Mouse (Mus musculus) heart, adult 2 months (tissue): ENCODE data around the gene Syp. TPM values are rescaled to one million over a fixed set of nuclear protein-coding genes. Genes with fewer than 3 reads are reported as not detected.

Source experiments
- DNase-seq, 2 experiments: peaks; one replicate each; pipeline ENCODE4 v3.0.0; 2021
- H3K27ac ChIP-seq: fragments of 200-600 bp; 2 replicates; pipeline ENCODE4 v1.8.1; 2022
- H3K27me3 ChIP-seq: fragments of 200-500 bp; 2 replicates; pipeline ENCODE4 v1.6.1; 2012; ENCODE audit warnings: mild to moderate bottlenecking, low read length, inconsistent platforms, mixed read lengths; ENCODE audit not compliant: control insufficient read depth, insufficient read depth
- H3K36me3 ChIP-seq: fragments of 200-500 bp; 2 replicates; pipeline ENCODE4 v1.6.1; 2012; ENCODE audit warnings: low read length, inconsistent platforms; ENCODE audit not compliant: control insufficient read depth, insufficient read depth
- H3K4me1 ChIP-seq: fragments of 200-500 bp; 2 replicates; pipeline ENCODE4 v1.6.1; 2011; ENCODE audit warnings: low read length; ENCODE audit not compliant: control insufficient read depth, insufficient read depth
- H3K4me3 ChIP-seq: fragments of 200-600 bp; 2 replicates; pipeline ENCODE4 v1.8.1; 2022
- H3K79me2 ChIP-seq: fragments of 200-500 bp; replicated peaks from 2 replicates; pipeline ENCODE4 v1.6.1; 2012; ENCODE audit warnings: mild to moderate bottlenecking, inconsistent platforms, low read length, moderate library complexity, mixed read lengths; ENCODE audit not compliant: control insufficient read depth, insufficient read depth
- H3K9ac ChIP-seq: fragments of 200-500 bp; 2 replicates; pipeline ENCODE4 v1.6.1; 2012; ENCODE audit warnings: low read depth, mild to moderate bottlenecking, control low read depth, inconsistent platforms, low read length, mixed read lengths
- CTCF ChIP-seq: fragments of 200-600 bp; IDR thresholded peaks from 2 replicates; pipeline ENCODE4 v1.8.1; 2022; ENCODE audit warnings: antibody characterized with exemption, mild to moderate bottlenecking, moderate library complexity
- EP300 ChIP-seq: fragments of 200-500 bp; IDR thresholded peaks from 2 replicates; pipeline ENCODE4 v1.6.1; 2011; ENCODE audit warnings: low read depth, low read length, control low read depth; ENCODE audit not compliant: insufficient read depth
- POLR2A ChIP-seq: fragments of 200-500 bp; IDR thresholded peaks from 2 replicates; pipeline ENCODE4 v1.6.1; 2011; ENCODE audit warnings: mild to moderate bottlenecking, low read depth, low read length, control low read depth; ENCODE audit not compliant: insufficient read depth
- WGBS: fragments of 180-500 bp; shearing (Covaris S2); methylation state at CpG from one replicate; pipeline ENCODE4 v1.1.7; 2018; 5-methylcytosine and 5-hydroxymethylcytosine counted together
- intact Hi-C: fragments of 180-260 bp; cut with DNase I; formaldehyde crosslinking; loops from one replicate; pipeline ENCODE4 v1.15.1; 2025
- polyA plus RNA-seq: library from polyadenylated mRNA; depleted of rRNA; stranded (reverse); fragments of >200 nt; gene quantifications from 2 replicates; pipeline ENCODE4 v1.2.3, GENCODE M21; 2012; rRNA removed
- total RNA-seq, 2 experiments: library from RNA; stranded (reverse); gene quantifications; 2 replicates each; pipeline ENCODE4 v1.2.3; 2021

The Syp gene
- total and polyA plus RNA-seq, 3 experiments, result 2.6 to 4.2 (median 3.4) TPM

DNA sequence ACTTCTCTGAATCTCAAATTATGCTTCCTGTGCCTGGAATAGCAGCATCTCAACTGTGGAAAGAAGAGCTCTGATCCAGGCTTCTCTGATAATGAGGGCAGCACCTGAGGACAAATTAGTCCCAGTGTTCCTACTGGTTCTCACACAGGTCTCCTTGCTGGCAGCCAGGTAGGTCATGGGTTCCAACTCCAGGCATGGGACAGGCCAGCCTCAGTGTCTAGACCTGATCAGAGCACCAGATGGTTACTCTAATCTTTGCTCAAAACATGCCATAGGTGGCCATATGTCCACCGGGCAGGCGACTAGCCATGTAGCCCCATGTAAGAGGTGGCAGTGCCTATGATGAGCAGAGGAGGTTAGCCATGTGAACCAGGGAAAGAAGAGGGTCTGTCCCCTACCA is 50.0 kb downstream of the Syp start:
- TF ChIP-seq CTCF (no peak), POLR2A (no peak), EP300 (no peak)

DNA sequence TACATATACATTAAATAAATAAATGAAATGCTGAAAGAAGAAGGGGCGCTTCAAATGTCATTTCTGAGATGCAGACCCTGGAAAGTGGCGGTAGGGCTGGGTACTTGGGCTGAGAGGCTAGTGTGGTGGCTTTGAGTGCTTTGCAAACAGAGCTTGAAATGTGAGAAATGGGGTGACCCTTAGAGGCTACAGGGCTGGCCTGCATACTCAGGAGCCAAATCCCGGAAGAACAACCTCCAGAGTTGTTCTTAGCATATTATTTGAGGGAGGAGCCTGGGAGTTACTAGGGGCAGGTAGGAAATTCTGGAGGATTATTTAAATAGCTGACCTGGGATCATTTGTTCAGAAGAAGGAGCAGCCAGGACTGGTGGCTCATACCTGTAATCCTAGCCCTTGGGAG is 52.2 kb downstream of the Syp start:
- H3K27ac ChIP-seq, result no peak overlapping the region
- 72% methylated on average over 3 of the region's 3 CpGs for WGBS

More for the DNA sequence above, 50.0 kb downstream of the Syp start:
- Histone ChIP-seq H3K36me3 (no peaks in the 10 kb centered on the region), H3K4me3 (no peak overlapping the region), H3K4me1 (no peaks in the 10 kb centered on the region; the same call in 1 of the 2 replicates), H3K27me3 (no peaks in the 10 kb centered on the region), H3K79me2 (no peaks in the 10 kb centered on the region), H3K27ac (no peak overlapping the region), H3K9ac (no peak overlapping the region)
- DNase-seq, result no peak
- WGBS, result 83% methylated on average over 2 of the region's 2 CpGs
- intact Hi-C loops, result no loop called here

DNA sequence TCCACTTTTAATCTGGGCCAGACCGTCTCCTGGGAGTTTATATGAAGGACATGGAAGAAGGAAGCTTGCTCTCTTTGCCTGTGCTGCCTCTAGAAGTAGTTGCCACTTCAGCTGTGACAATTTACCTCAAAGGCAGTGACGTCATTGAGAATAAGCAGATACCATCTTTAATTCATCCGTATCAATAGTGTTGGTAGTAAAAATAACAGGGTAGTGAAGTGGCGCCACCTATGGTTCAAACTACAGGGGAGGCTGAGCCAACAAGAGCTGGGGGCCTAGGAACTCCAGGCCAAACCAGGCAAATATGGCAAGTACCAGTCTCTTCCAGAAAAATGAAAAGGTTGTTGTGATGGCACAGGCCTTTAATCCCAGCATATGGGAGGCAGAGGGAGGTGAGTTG is 54.6 kb downstream of the Syp start:
- intact Hi-C loops, result loop anchor here (5.0 kb wide), 1 partner anchor 221 kb away; no protein-coding TSS in a partner anchor
- no peak overlapping the region for H3K27ac ChIP-seq
- H3K27me3 ChIP-seq, result no peaks in the 10 kb centered on the region
- no peaks in the 10 kb centered on the region for H3K36me3 ChIP-seq
- H3K9ac ChIP-seq, result no peak overlapping the region
- H3K79me2 ChIP-seq, result no peaks in the 10 kb centered on the region
- 29% methylated on average over 4 of the region's 4 CpGs for WGBS
- no peak overlapping the region for H3K4me3 ChIP-seq
- H3K4me1 ChIP-seq, result no peaks in the 10 kb centered on the region; the same call in 1 of the 2 replicates
- TF ChIP-seq CTCF, result peak; percentile 72
- TF ChIP-seq EP300, result no peak
- no peak for DNase-seq

More for the DNA sequence above, 52.2 kb downstream of the Syp start:
- H3K27me3 ChIP-seq, result no peaks in the 10 kb centered on the region
- no peak overlapping the region for H3K9ac ChIP-seq
- H3K4me3 ChIP-seq, result no peak overlapping the region
- no peaks in the 10 kb centered on the region; the same call in 1 of the 2 replicates for H3K4me1 ChIP-seq
- no peaks in the 10 kb centered on the region for H3K79me2 ChIP-seq
- intact Hi-C loops, result loop anchor here (5.0 kb wide), 1 partner anchor 218 kb away; no protein-coding TSS in a partner anchor
- no peaks in the 10 kb centered on the region for H3K36me3 ChIP-seq
- no peak for TF ChIP-seq EP300
- TF ChIP-seq POLR2A, result no peak
- no peak for TF ChIP-seq CTCF
- DNase-seq, result no peak

DNA sequence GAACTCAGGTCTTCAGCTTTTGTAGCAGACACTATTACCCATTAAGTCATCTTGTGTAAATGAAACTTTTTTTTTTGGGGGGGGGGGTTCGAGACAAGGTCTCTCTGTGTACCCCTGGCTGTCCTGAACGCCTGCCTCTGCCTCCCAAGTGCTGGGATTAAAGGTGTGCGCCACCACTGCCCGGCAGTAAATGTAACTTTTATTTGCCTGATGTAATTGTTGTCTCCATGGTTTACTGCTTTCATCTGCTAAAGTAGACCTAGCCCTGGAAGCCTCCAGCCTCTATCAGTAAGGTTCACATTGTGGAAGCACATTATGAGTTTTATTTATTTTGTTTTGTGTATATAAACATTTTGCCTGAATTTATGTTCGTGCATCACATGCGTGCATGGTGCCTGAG is 58.2 kb downstream of the Syp start:
- peaks cover 2% of the 10 kb centered on the region; the same call in 1 of the 2 replicates for H3K4me1 ChIP-seq
- H3K4me3 ChIP-seq, result no peak overlapping the region
- no peaks in the 10 kb centered on the region; the same call in 1 of the 2 replicates for H3K79me2 ChIP-seq
- TF ChIP-seq POLR2A (no peak), EP300 (no peak), CTCF (no peak)
- no peaks in the 10 kb centered on the region for H3K27me3 ChIP-seq
- H3K9ac ChIP-seq, result peak overlapping the region; percentile 38; the same call in 1 of the 2 replicates
- 37% methylated on average over 6 of the region's 6 CpGs for WGBS
- H3K36me3 ChIP-seq, result no peaks in the 10 kb centered on the region
- intact Hi-C loops, result loop anchor here (2.0 to 5.0 kb wide), 3 partner anchors 48 to 274 kb away; partner anchors contain the start of genes Cacna1f and Ccdc22
- no peak overlapping the region for H3K27ac ChIP-seq
- no peak for DNase-seq

DNA sequence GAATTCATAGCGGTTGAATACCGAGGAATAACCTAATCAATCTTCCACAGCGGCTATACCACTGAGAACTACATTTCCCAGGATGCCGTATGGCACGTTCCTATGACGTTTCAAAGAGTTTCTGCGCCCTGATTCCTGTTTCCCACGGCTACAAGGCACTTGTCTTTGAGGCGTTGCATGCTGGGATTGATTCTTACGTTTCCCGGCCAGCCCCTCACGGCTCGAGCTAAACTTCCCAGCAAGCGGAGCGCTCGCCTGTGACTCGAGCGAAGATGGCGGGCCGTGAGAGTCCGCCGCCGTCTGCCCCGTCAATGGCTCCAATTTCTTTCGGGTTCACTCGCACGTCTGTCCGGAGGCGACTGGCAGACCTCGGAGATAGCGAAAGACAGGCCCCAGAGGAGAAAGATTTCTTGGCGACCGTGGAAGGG is 58.7 kb downstream of the Syp start, which contains the start of gene Gpkow:
TSS of gene Gpkow (plus strand) at position 178 of the 428 bp plus-strand sequence.
- no peaks in the 10 kb centered on the region for H3K27me3 ChIP-seq
- H3K36me3 ChIP-seq, result no peaks in the 10 kb centered on the region
- peaks cover 2% of the 10 kb centered on the region; the same call in 1 of the 2 replicates for H3K4me1 ChIP-seq
- H3K79me2 ChIP-seq, result no peaks in the 10 kb centered on the region; the same call in 1 of the 2 replicates
- TF ChIP-seq EP300 (0 out of 2 replicates have a peak, but pooled peaks have one; percentile 22), CTCF (no peak), POLR2A (peak; percentile 82)
- DNase-seq, result peak; percentile 83 to 88
- 11% methylated on average over 33 of the region's 33 CpGs for WGBS
- intact Hi-C loops, result loop anchor here (2.0 to 5.0 kb wide), 3 partner anchors 48 to 275 kb away; partner anchors contain the start of genes Cacna1f and Ccdc22
- peak within 1 kb of the TSS; percentile 61 for H3K4me3 ChIP-seq
- H3K9ac ChIP-seq, result peak within 1 kb of the TSS; percentile 83
- H3K27ac ChIP-seq, result peak within 1 kb of the TSS; percentile 59

Other genes starting within 250 kb of the Syp start
- not detected for gene Foxp3, start 64.8 kb upstream of the Syp start, total RNA-seq
- not detected in 2 replicates for gene Foxp3, start 64.8 kb upstream of the Syp start, polyA plus RNA-seq
- gene Ppp1r3f, start 64.2 kb upstream of the Syp start, total RNA-seq, result 1 to 10 TPM; 2.6 to 3.0 TPM
- 1.8 and 2.2 TPM in 2 replicates for gene Ppp1r3f, start 64.2 kb upstream of the Syp start, polyA plus RNA-seq
- 10 to 100 TPM; 11.4 to 12.1 TPM for gene Ccdc22, start 33.0 kb upstream of the Syp start, total RNA-seq
- gene Ccdc22, start 33.0 kb upstream of the Syp start, polyA plus RNA-seq, result 9.6 and 11.2 TPM in 2 replicates
- gene Cacna1f, start 31.4 kb upstream of the Syp start, total RNA-seq, result not detected
- gene Cacna1f, start 31.4 kb upstream of the Syp start, polyA plus RNA-seq, result 0.02 TPM in 1 of 2 replicates, not detected in the other
- 10 to 100 TPM; 16.8 to 25.2 TPM for gene Prickle3, start 18.8 kb downstream of the Syp start, total RNA-seq
- gene Prickle3, start 18.8 kb downstream of the Syp start, polyA plus RNA-seq, result 21.5 and 27.8 TPM in 2 replicates
- gene Plp2, start 32.9 kb downstream of the Syp start, total RNA-seq, result 10 to 100 TPM; 40.3 to 56.3 TPM
- 118 and 159 TPM in 2 replicates for gene Plp2, start 32.9 kb downstream of the Syp start, polyA plus RNA-seq
- 10 to 100 TPM; 23.1 to 32.5 TPM for gene Magix, start 42.8 kb downstream of the Syp start, total RNA-seq
- 37.5 and 44.5 TPM in 2 replicates for gene Magix, start 42.8 kb downstream of the Syp start, polyA plus RNA-seq
- gene Gpkow, start 58.7 kb downstream of the Syp start, total RNA-seq, result 10 to 100 TPM; 18.0 to 19.3 TPM
- 7.1 and 11.4 TPM in 2 replicates for gene Gpkow, start 58.7 kb downstream of the Syp start, polyA plus RNA-seq
- gene Wdr45, start 75.9 kb downstream of the Syp start, total RNA-seq, result 10 to 100 TPM; 41.3 to 42.5 TPM
- gene Wdr45, start 75.9 kb downstream of the Syp start, polyA plus RNA-seq, result 48.3 and 57.9 TPM in 2 replicates
- gene Gm45208, start 83.8 kb downstream of the Syp start, total RNA-seq, result under 1 TPM in 1 of 2 experiments, not detected in 1; 0.94 TPM
- gene Gm45208, start 83.8 kb downstream of the Syp start, polyA plus RNA-seq, result 0.21 TPM in 1 of 2 replicates, not detected in the other
- gene Praf2, start 90.0 kb downstream of the Syp start, total RNA-seq, result 1 to 10 TPM; 6.1 to 6.7 TPM
- gene Praf2, start 90.0 kb downstream of the Syp start, polyA plus RNA-seq, result 15.8 and 19.5 TPM in 2 replicates
- 1 to 10 TPM in 1 of 2 experiments, under 1 TPM in 1; 0.32 to 1.1 TPM for gene Ccdc120, start 112.4 kb downstream of the Syp start, total RNA-seq
- 1.1 and 2.8 TPM in 2 replicates for gene Ccdc120, start 112.4 kb downstream of the Syp start, polyA plus RNA-seq
- gene Tfe3, start 124.1 kb downstream of the Syp start, total RNA-seq, result 10 to 100 TPM; 13.0 to 15.4 TPM
- gene Tfe3, start 124.1 kb downstream of the Syp start, polyA plus RNA-seq, result 11.1 and 13.5 TPM in 2 replicates
- gene Gripap1, start 151.3 kb downstream of the Syp start, total RNA-seq, result 10 to 100 TPM; 20.8 to 24.6 TPM
- 25.3 and 38.9 TPM in 2 replicates for gene Gripap1, start 151.3 kb downstream of the Syp start, polyA plus RNA-seq
- gene Kcnd1, start 183.8 kb downstream of the Syp start, total RNA-seq, result under 1 TPM; 0.21 to 0.27 TPM
- gene Kcnd1, start 183.8 kb downstream of the Syp start, polyA plus RNA-seq, result 0.59 and 1.2 TPM in 2 replicates
- gene Otud5, start 202.9 kb downstream of the Syp start, total RNA-seq, result 10 to 100 TPM; 20.3 to 24.5 TPM
- 16.6 and 19.1 TPM in 2 replicates for gene Otud5, start 202.9 kb downstream of the Syp start, polyA plus RNA-seq
- 1 to 10 TPM; 2.6 to 4.0 TPM for gene Pim2, start 239.8 kb downstream of the Syp start, total RNA-seq
- gene Pim2, start 239.8 kb downstream of the Syp start, polyA plus RNA-seq, result 4.7 and 5.7 TPM in 2 replicates
- gene Slc35a2, start 245.6 kb downstream of the Syp start, total RNA-seq, result 10 to 100 TPM; 14.8 to 15.0 TPM
- gene Slc35a2, start 245.6 kb downstream of the Syp start, polyA plus RNA-seq, result 25.2 and 31.9 TPM in 2 replicates